Mouse (Mus musculus) neural tube, embryonic 14.5 days (tissue): ENCODE results near the gene Zcchc24. TPM values are rescaled to one million over a fixed set of nuclear protein-coding genes. Genes with fewer than 3 reads are reported as not detected.

ENCODE experiments used
- ATAC-seq: fragments of 200-750 bp; cut with Nextera tagmentation; 2 replicates; pipeline ENCODE4 v1.8.0; 2017; ENCODE audit warnings: low read depth, mild to moderate bottlenecking, moderate TSS enrichment, moderate library complexity
- H3K27ac ChIP-seq: fragments of 300-500 bp; sonication (generic); 2 replicates; pipeline ENCODE4 v1.5.1; 2014; ENCODE audit warnings: low read depth, mild to moderate bottlenecking, control low read depth, low read length, moderate library complexity, mixed read lengths
- H3K27me3 ChIP-seq: fragments of 300-500 bp; sonication (generic); 2 replicates; pipeline ENCODE4 v1.6.1; 2014; ENCODE audit warnings: low read length; ENCODE audit not compliant: control insufficient read depth, insufficient read depth
- H3K36me3 ChIP-seq: fragments of 300-500 bp; sonication (generic); 2 replicates; pipeline ENCODE4 v1.6.1; 2014; ENCODE audit warnings: low read length, mixed read lengths; ENCODE audit not compliant: control insufficient read depth, insufficient read depth
- H3K4me1 ChIP-seq: fragments of 300-500 bp; sonication (generic); 2 replicates; pipeline ENCODE4 v1.6.1; 2014; ENCODE audit warnings: low read length; ENCODE audit not compliant: control insufficient read depth, insufficient read depth
- H3K4me2 ChIP-seq: fragments of 300-500 bp; sonication (generic); 2 replicates; pipeline ENCODE4 v1.6.1; 2014; ENCODE audit warnings: mild to moderate bottlenecking, low read depth, low read length, control low read depth
- H3K4me3 ChIP-seq: fragments of 300-500 bp; sonication (generic); 2 replicates; pipeline ENCODE4 v1.5.1; 2014; ENCODE audit warnings: low read depth, low read length, control low read depth, mixed read lengths
- H3K9ac ChIP-seq: fragments of 300-500 bp; sonication (generic); replicated peaks from 2 replicates; pipeline ENCODE4 v1.6.1; 2014; ENCODE audit warnings: low read depth, mild to moderate bottlenecking, control low read depth, low read length, mixed read lengths
- H3K9me3 ChIP-seq: fragments of 300-500 bp; sonication (generic); 2 replicates; pipeline ENCODE4 v1.6.1; 2016; ENCODE audit warnings: low read length; ENCODE audit not compliant: control insufficient read depth
- WGBS: fragments of 180-500 bp; shearing (Covaris S2); extraction: QIAGEN DNeasy Blood & Tissue Kit; methylation state at CpG from one replicate; pipeline ENCODE4 v1.1.7; 2014; 5-methylcytosine and 5-hydroxymethylcytosine counted together
- polyA plus RNA-seq: library from polyadenylated mRNA; unstranded; fragments of >200 nt; fragmentation: Nextera tagmentation; extraction: Ambion mirVana; gene quantifications from 2 replicates; pipeline ENCODE4 v1.2.1, GENCODE M21; 2014

Gene Zcchc24
- polyA plus RNA-seq, 1 experiment from 2014 or later, result 11.0 TPM

DNA sequence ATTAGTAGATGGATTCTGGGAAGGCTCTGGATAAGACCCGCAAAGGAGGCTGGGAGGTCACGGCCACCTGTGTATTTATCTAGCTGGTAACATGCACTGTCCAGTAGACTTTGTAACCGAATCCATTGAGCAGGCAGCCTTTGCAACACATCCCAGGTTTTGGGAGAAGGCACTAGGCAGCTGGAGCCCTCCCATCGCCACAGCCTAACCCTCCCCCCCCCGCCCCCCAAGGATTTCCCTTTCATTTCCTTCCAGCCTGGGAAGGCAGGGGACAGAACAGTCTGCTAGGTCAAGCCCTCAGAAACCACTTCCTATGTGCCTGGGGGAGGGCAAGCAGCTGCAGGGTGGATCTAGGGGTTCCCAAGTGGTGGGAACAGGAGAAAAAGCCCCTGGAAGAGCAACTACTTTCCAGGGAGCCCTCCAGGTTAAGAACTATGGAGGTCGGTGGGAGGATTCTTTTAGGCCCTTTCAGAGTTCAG lies 1.1 kb downstream of the Zcchc24 start:
- Histone ChIP-seq H3K4me1 (peaks cover 9% of the 10 kb centered on the region), H3K9me3 (no peaks in the 10 kb centered on the region), H3K36me3 (no peaks in the 10 kb centered on the region), H3K4me3 (peak overlapping the region; percentile 50), H3K27ac (peak overlapping the region; percentile 52; the same call in 1 of the 2 replicates), H3K27me3 (peaks cover 3% of the 10 kb centered on the region; the same call in 1 of the 2 replicates), H3K9ac (peak overlapping the region; percentile 67), H3K4me2 (peak overlapping the region; percentile 99)
- 28% methylated on average over 6 of the region's 6 CpGs for WGBS
- ATAC-seq, result no peak

DNA sequence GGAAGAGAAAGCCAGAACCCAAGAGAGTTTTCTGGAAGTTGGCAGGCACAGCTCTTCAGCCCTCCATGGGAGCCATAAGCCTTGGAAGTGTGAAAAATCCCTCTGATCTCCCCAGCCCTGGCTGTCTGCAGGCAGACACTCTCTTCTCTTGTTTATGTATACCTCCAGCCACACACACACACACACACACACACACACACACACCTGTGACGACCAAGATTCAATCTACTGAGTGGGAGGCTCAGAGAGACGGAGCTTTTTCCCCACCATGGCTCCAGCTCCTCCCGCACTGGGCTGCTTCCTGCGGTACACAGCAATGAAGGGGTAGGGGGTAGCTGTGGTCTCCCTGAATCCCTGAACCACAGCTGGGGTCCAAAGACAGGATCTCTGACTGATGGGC lies 2.4 kb downstream of the Zcchc24 start:
- Histone ChIP-seq H3K4me3 (peak overlapping the region; percentile 10; the same call in 1 of the 2 replicates), H3K4me2 (peak overlapping the region; percentile 99), H3K36me3 (no peaks in the 10 kb centered on the region), H3K9me3 (no peaks in the 10 kb centered on the region), H3K27me3 (peaks cover 3% of the 10 kb centered on the region; the same call in 1 of the 2 replicates), H3K27ac (peak overlapping the region; percentile 76), H3K4me1 (peaks cover 9% of the 10 kb centered on the region), H3K9ac (no peak overlapping the region)
- 47% methylated on average over 4 of the region's 4 CpGs for WGBS
- no peak for ATAC-seq

DNA sequence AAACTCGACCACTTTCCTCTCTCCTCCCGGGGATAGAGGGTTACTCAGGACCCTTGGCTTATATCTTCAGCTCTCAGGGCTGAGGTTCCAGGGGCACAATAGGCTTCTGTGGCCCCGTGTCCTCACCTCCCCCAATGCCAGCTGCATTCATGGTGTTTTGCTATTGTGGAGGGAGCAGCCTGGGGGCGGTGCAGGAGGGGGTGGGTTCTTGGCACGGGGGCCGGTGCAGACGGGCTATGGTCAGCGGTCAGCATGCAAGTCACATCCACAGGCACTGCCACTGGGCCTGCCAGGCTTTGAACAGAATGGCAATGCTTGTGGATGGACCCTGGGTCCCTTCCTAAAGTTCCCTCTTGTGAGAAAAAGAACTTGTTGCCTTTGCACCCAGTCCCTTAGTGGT lies 2.9 kb downstream of the Zcchc24 start:
- peak overlapping the region; percentile 76 for H3K27ac ChIP-seq
- WGBS, result 15% methylated on average over 8 of the region's 8 CpGs
- H3K9me3 ChIP-seq, result no peaks in the 10 kb centered on the region
- peak overlapping the region; percentile 99 for H3K4me2 ChIP-seq
- ATAC-seq, result peak; percentile 76
- no peak overlapping the region; the same call in 1 of the 2 replicates for H3K4me3 ChIP-seq
- H3K9ac ChIP-seq, result no peak overlapping the region
- peaks cover 9% of the 10 kb centered on the region for H3K4me1 ChIP-seq
- H3K36me3 ChIP-seq, result no peaks in the 10 kb centered on the region
- H3K27me3 ChIP-seq, result peaks cover 3% of the 10 kb centered on the region; the same call in 1 of the 2 replicates

DNA sequence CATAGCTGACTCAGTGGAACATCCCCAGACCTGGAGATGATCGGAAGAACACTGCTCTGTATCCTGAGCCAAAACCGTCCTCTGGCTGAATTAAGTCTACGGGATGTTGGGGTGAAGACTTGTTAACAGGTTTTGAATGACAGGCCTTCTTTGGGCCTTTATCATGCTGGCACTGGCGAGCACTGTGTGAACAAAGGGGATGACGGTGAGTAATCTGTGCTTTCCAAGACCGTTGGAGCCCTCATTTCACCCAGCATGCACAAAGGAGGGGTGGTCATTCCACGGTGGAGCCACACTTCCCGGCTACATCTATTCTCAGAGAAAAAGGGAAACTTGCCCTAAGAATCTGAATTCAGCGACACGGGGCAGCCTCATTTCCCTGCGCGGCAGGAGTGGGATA lies 3.7 kb downstream of the Zcchc24 start:
- Histone ChIP-seq H3K27me3 (peaks cover 3% of the 10 kb centered on the region; the same call in 1 of the 2 replicates), H3K9ac (no peak overlapping the region), H3K27ac (peak overlapping the region; percentile 76), H3K4me1 (peaks cover 9% of the 10 kb centered on the region), H3K36me3 (no peaks in the 10 kb centered on the region), H3K4me3 (no peak overlapping the region), H3K4me2 (peak overlapping the region; percentile 99), H3K9me3 (no peaks in the 10 kb centered on the region)
- 38% methylated on average over 12 of the region's 12 CpGs for WGBS
- ATAC-seq, result no peak

DNA sequence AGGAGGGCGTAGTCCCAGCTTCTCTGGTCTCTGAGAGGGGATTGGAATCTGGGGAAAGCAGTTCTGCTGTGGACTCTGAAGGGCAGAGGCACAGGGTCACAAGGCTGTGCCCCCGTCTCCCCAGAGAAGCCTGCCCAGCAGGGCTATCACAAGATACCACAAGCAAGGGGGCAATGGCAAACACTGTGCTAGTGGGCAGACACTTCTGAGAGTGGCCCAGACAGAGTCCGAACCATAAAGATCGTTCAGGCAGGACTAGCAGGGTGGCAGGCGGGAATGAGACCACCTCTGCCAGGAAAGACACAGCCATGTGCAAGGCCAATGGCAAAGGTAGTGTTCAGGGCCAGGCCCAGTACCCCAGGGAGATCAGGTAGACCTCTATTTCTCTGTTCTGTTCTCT lies 7.7 kb downstream of the Zcchc24 start:
- no peaks in the 10 kb centered on the region for H3K9me3 ChIP-seq
- WGBS, result 88% methylated on average over 5 of the region's 5 CpGs
- no peaks in the 10 kb centered on the region; the same call in 1 of the 2 replicates for H3K4me1 ChIP-seq
- no peaks in the 10 kb centered on the region for H3K27me3 ChIP-seq
- no peak overlapping the region for H3K9ac ChIP-seq
- H3K36me3 ChIP-seq, result no peaks in the 10 kb centered on the region
- no peak for ATAC-seq
- no peak overlapping the region for H3K4me2 ChIP-seq
- H3K27ac ChIP-seq, result no peak overlapping the region
- H3K4me3 ChIP-seq, result no peak overlapping the region

DNA sequence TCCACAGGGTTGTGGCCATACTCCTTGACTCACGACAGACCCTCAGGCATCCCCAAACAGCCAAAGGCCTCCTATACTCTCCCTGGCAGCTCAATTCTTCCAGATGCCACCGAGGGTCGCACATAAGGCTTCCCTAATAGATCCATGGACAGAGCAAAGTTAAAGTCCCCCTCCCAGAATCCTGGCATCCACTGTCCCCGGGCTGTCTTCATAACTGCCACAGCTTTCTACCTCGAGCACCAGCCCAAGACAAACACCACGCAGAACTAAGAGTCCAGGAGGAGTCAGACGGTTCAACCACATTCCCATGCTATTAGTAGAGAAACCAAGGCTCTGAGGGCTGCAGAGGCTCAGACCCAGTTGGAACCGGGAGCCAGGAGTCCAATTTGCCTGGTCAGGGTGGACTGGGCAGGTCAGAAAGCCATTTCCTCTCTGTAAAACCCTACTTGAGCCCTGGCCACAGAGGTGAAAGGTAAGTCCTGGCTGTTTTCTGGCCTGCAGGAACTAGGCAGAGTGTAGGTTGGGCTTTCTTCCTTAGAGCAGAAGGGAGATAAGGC lies 8.8 kb downstream of the Zcchc24 start:
- 63% methylated on average over 8 of the region's 8 CpGs for WGBS
- H3K27ac ChIP-seq, result no peak overlapping the region
- H3K9ac ChIP-seq, result no peak overlapping the region
- H3K27me3 ChIP-seq, result no peaks in the 10 kb centered on the region
- ATAC-seq, result no peak
- no peaks in the 10 kb centered on the region for H3K36me3 ChIP-seq
- H3K4me2 ChIP-seq, result no peak overlapping the region
- H3K9me3 ChIP-seq, result no peaks in the 10 kb centered on the region
- no peak overlapping the region for H3K4me3 ChIP-seq
- peaks cover 5% of the 10 kb centered on the region; the same call in 1 of the 2 replicates for H3K4me1 ChIP-seq

DNA sequence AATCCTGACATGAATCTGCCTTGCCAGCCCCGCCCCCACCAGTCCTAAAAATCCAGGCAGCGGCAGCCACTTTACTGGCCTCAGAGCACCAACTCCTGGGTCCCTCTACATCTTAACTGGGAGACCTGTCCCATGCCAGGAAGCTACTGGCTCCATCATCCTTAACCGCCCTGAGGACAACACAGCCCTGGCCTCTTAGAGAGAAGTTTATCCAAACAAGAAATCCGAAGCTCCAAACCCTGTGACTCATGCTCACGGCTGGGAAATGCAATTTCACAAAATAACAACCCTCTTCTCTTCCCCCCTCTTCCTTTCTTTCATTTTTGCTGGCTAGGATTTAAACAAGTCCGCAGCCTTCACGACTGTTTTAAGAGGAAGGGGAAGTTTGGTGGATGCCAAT lies 9.3 kb downstream of the Zcchc24 start:
- 65% methylated on average over 7 of the region's 7 CpGs for WGBS
- Histone ChIP-seq H3K4me3 (no peak overlapping the region), H3K9ac (no peak overlapping the region), H3K9me3 (no peaks in the 10 kb centered on the region), H3K27ac (no peak overlapping the region), H3K27me3 (no peaks in the 10 kb centered on the region), H3K36me3 (no peaks in the 10 kb centered on the region), H3K4me2 (no peak overlapping the region), H3K4me1 (peaks cover 5% of the 10 kb centered on the region; the same call in 1 of the 2 replicates)
- ATAC-seq, result no peak

DNA sequence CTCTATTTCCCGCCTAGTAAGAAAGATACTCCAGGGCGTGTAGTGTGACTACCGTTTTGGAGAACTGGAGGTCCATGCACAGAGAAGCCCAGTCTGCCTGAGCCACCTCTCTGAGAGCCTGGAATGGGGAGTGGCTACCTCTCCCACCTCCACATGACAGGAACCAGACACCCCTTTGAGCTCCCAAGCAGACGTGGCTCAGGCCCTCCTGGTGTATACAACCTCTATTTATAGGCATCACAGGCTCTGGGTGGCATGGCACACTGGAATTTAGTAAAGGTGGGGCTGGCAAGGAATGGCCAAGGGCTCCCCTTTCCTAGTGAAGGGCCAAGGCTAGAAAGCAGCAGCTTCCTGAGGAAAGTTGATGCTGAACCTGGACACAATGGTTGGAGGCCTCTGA lies 10.9 kb downstream of the Zcchc24 start:
- no peak overlapping the region for H3K9ac ChIP-seq
- H3K9me3 ChIP-seq, result no peaks in the 10 kb centered on the region
- no peaks in the 10 kb centered on the region for H3K27me3 ChIP-seq
- H3K27ac ChIP-seq, result no peak overlapping the region
- H3K4me3 ChIP-seq, result no peak overlapping the region
- ATAC-seq, result no peak
- no peaks in the 10 kb centered on the region for H3K36me3 ChIP-seq
- WGBS, result 80% methylated on average over 4 of the region's 4 CpGs
- peaks cover 5% of the 10 kb centered on the region; the same call in 1 of the 2 replicates for H3K4me1 ChIP-seq
- no peak overlapping the region for H3K4me2 ChIP-seq

DNA sequence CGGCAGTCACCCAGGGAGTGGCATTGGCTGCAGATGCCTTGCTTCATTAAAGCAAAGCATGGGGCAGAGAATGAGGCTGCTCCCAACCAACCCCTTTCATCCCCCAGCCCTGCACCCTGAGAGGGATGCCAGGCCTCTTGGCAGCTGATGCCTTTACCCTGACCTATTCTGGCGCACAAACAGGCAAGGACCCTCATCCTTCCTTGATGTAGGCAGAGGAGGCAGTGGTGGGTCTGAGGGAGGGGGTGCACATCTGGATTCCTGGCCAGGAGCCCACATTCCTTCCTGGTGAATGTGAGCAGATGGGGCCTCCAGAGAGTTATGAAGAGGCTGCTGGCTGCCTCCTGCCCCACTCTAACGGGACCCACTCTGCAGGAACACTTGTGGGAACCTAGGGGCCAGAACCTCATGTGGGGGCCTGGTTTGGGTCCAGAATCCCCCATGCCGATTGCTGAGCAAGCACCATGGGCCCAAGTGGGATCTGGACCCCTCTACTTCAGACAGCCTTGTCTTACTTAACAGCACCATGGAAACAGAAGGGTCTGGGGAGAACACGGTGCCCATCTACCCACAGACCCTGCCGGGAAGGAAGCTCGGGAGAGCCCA lies 12.4 kb downstream of the Zcchc24 start:
- no peaks in the 10 kb centered on the region for H3K9me3 ChIP-seq
- no peak overlapping the region for H3K9ac ChIP-seq
- no peaks in the 10 kb centered on the region for H3K36me3 ChIP-seq
- no peak overlapping the region for H3K4me3 ChIP-seq
- 70% methylated on average over 7 of the region's 7 CpGs for WGBS
- ATAC-seq, result peak; percentile 34; the same call in 1 of the 2 replicates
- peaks cover 5% of the 10 kb centered on the region; the same call in 1 of the 2 replicates for H3K4me1 ChIP-seq
- no peak overlapping the region for H3K27ac ChIP-seq
- H3K27me3 ChIP-seq, result no peaks in the 10 kb centered on the region
- no peak overlapping the region for H3K4me2 ChIP-seq
